Mouse (Mus musculus) neural tube, embryonic 12.5 days (tissue): ENCODE measurements around the gene Lce3a. TPM values are rescaled to one million over a fixed set of nuclear protein-coding genes. Genes with fewer than 3 reads are reported as not detected.

Source experiments
- ATAC-seq: fragments of 200-750 bp; cut with Nextera tagmentation; 2 replicates; pipeline ENCODE4 v1.8.0; 2017; ENCODE audit warnings: low read depth, mild to moderate bottlenecking, moderate TSS enrichment, moderate library complexity; ENCODE audit not compliant: low FRiP score
- H3K27ac ChIP-seq: fragments of 300-500 bp; sonication (generic); 2 replicates; pipeline ENCODE4 v1.5.1; 2016
- H3K27me3 ChIP-seq: fragments of 300-500 bp; sonication (generic); replicated peaks from 2 replicates; pipeline ENCODE4 v1.6.1; 2016; ENCODE audit warnings: mild to moderate bottlenecking
- H3K36me3 ChIP-seq: fragments of 300-500 bp; sonication (generic); 2 replicates; pipeline ENCODE4 v1.6.1; 2016; ENCODE audit warnings: mild to moderate bottlenecking
- H3K4me1 ChIP-seq: fragments of 300-500 bp; sonication (generic); 2 replicates; pipeline ENCODE4 v1.6.1; 2016
- H3K4me2 ChIP-seq: fragments of 300-500 bp; sonication (generic); replicated peaks from 2 replicates; pipeline ENCODE4 v1.6.1; 2016; ENCODE audit warnings: mild to moderate bottlenecking
- H3K4me3 ChIP-seq: fragments of 300-500 bp; sonication (generic); 2 replicates; pipeline ENCODE4 v1.5.1; 2016
- H3K9ac ChIP-seq: fragments of 300-500 bp; sonication (generic); 2 replicates; pipeline ENCODE4 v1.6.1; 2016; ENCODE audit warnings: mild to moderate bottlenecking
- H3K9me3 ChIP-seq: fragments of 300-500 bp; sonication (generic); 2 replicates; pipeline ENCODE4 v1.6.1; 2016; ENCODE audit warnings: mild to moderate bottlenecking
- WGBS: fragments of 180-500 bp; shearing (Covaris S2); methylation state at CpG from one replicate; pipeline ENCODE4 v1.1.7; 2016; 5-methylcytosine and 5-hydroxymethylcytosine counted together
- polyA plus RNA-seq: library from polyadenylated mRNA; unstranded; fragments of >200 nt; fragmentation: Nextera tagmentation; extraction: Ambion mirVana; gene quantifications from 2 replicates; pipeline ENCODE4 v1.2.1, GENCODE M21; 2016

The Lce3a gene
- not detected in 2 replicates for polyA plus RNA-seq

GRCm38 (mm10) chr3:92926130-92926529 is at the start of gene Lce3a:
Lce3a (minus strand) TSS chr3:92926230.
- 82% methylated on average over 2 of the region's 2 CpGs for WGBS
- no peak for ATAC-seq
- H3K36me3 ChIP-seq: no peaks in the 10 kb centered on the region

GRCm38 (mm10) chr3:92966761-92967160 is 40.7 kb upstream of the Lce3a start, which contains the start of gene Lce3e:
Lce3e (plus strand) TSS chr3:92967061.
- Histone ChIP-seq H3K27me3 (no peaks in the 10 kb centered on the region), H3K27ac (no peak within 1 kb of the TSS), H3K36me3 (no peaks in the 10 kb centered on the region), H3K9ac (no peak within 1 kb of the TSS), H3K4me3 (no peak within 1 kb of the TSS), H3K4me2 (no peak within 1 kb of the TSS), H3K4me1 (no peaks in the 10 kb centered on the region), H3K9me3 (no peaks in the 10 kb centered on the region)
- WGBS: 95% methylated on average over 2 of the region's 2 CpGs
- no peak for ATAC-seq

More at GRCm38 (mm10) chr3:92926130-92926529, at the start of gene Lce3a:
- H3K9ac ChIP-seq: no peak within 1 kb of the TSS
- no peak within 1 kb of the TSS for H3K4me3 ChIP-seq
- H3K9me3 ChIP-seq: no peaks in the 10 kb centered on the region
- no peak within 1 kb of the TSS for H3K27ac ChIP-seq
- no peaks in the 10 kb centered on the region for H3K27me3 ChIP-seq
- H3K4me2 ChIP-seq: no peak within 1 kb of the TSS
- H3K4me1 ChIP-seq: no peaks in the 10 kb centered on the region

GRCm38 (mm10) chr3:92957090-92957489 is 31.1 kb upstream of the Lce3a start, which contains the start of gene Lce3d:
Lce3d (plus strand) TSS chr3:92957390.
- Histone ChIP-seq H3K4me2 (no peak within 1 kb of the TSS), H3K4me3 (no peak within 1 kb of the TSS), H3K27me3 (no peaks in the 10 kb centered on the region), H3K4me1 (no peaks in the 10 kb centered on the region), H3K27ac (no peak within 1 kb of the TSS), H3K9ac (no peak within 1 kb of the TSS), H3K36me3 (no peaks in the 10 kb centered on the region), H3K9me3 (no peaks in the 10 kb centered on the region)
- 92% methylated on average over 1 of the region's 1 CpGs for WGBS
- no peak for ATAC-seq

GRCm38 (mm10) chr3:92944186-92944585 is 18.2 kb upstream of the Lce3a start, which contains the start of gene Lce3c:
Lce3c (plus strand) TSS chr3:92944486.
- no peaks in the 10 kb centered on the region for H3K9me3 ChIP-seq
- no peak within 1 kb of the TSS for H3K27ac ChIP-seq
- H3K4me2 ChIP-seq: no peak within 1 kb of the TSS
- no peak within 1 kb of the TSS for H3K9ac ChIP-seq
- H3K4me1 ChIP-seq: no peaks in the 10 kb centered on the region
- ATAC-seq: no peak
- 86% methylated on average over 1 of the region's 1 CpGs for WGBS
- H3K27me3 ChIP-seq: no peaks in the 10 kb centered on the region
- H3K4me3 ChIP-seq: no peak within 1 kb of the TSS
- H3K36me3 ChIP-seq: no peaks in the 10 kb centered on the region

GRCm38 (mm10) chr3:92932679-92933078 is 6.6 kb upstream of the Lce3a start, which contains the start of gene Lce3b:
Lce3b (plus strand) TSS chr3:92932979.
- no peak within 1 kb of the TSS for H3K4me3 ChIP-seq
- H3K4me1 ChIP-seq: no peaks in the 10 kb centered on the region
- H3K27ac ChIP-seq: no peak within 1 kb of the TSS
- H3K9ac ChIP-seq: no peak within 1 kb of the TSS
- H3K27me3 ChIP-seq: no peaks in the 10 kb centered on the region
- 71% methylated on average over 2 of the region's 2 CpGs for WGBS
- H3K9me3 ChIP-seq: no peaks in the 10 kb centered on the region
- no peak for ATAC-seq
- no peak within 1 kb of the TSS for H3K4me2 ChIP-seq
- no peaks in the 10 kb centered on the region for H3K36me3 ChIP-seq

GRCm38 (mm10) chr3:92920364-92920763 is 5.7 kb downstream of the Lce3a start:
- no peak for ATAC-seq
- 63% methylated on average over 4 of the region's 4 CpGs for WGBS
- H3K4me2 ChIP-seq: no peak overlapping the region
- H3K27ac ChIP-seq: no peak overlapping the region
- no peaks in the 10 kb centered on the region for H3K9me3 ChIP-seq
- no peak overlapping the region for H3K4me3 ChIP-seq
- no peaks in the 10 kb centered on the region for H3K27me3 ChIP-seq
- no peaks in the 10 kb centered on the region for H3K36me3 ChIP-seq
- H3K9ac ChIP-seq: no peak overlapping the region
- no peaks in the 10 kb centered on the region for H3K4me1 ChIP-seq

- no peaks in the 10 kb centered on the region for H3K36me3 ChIP-seq
- no peak overlapping the region for H3K9ac ChIP-seq
- no peak overlapping the region for H3K4me2 ChIP-seq
- H3K9me3 ChIP-seq: no peaks in the 10 kb centered on the region
- no peak overlapping the region for H3K4me3 ChIP-seq
- WGBS: 30% methylated on average over 4 of the region's 4 CpGs
- H3K4me1 ChIP-seq: no peaks in the 10 kb centered on the region
- ATAC-seq: peak; percentile 68; the same call in 1 of the 2 replicates
- H3K27me3 ChIP-seq: no peaks in the 10 kb centered on the region
- no peak overlapping the region for H3K27ac ChIP-seq
Measured at GRCm38 (mm10) chr3:92907571-92907970, 18.5 kb downstream of the Lce3a start.

GRCm38 (mm10) chr3:92905182-92905581 is 20.8 kb downstream of the Lce3a start:
- WGBS: 63% methylated on average over 3 of the region's 3 CpGs
- no peaks in the 10 kb centered on the region for H3K4me1 ChIP-seq

GRCm38 (mm10) chr3:92903640-92904039 is 22.4 kb downstream of the Lce3a start:
- no peaks in the 10 kb centered on the region for H3K9me3 ChIP-seq
- no peaks in the 10 kb centered on the region for H3K27me3 ChIP-seq
- ATAC-seq: 0 out of 2 replicates have a peak, but pooled peaks have one; percentile 56
- H3K27ac ChIP-seq: no peak overlapping the region
- H3K4me1 ChIP-seq: no peaks in the 10 kb centered on the region
- no peak overlapping the region for H3K9ac ChIP-seq
- H3K4me3 ChIP-seq: no peak overlapping the region
- whole genome bisulfite sequencing: 33% methylated on average over 4 of the region's 4 CpGs
- H3K36me3 ChIP-seq: no peaks in the 10 kb centered on the region
- no peak overlapping the region for H3K4me2 ChIP-seq

More at GRCm38 (mm10) chr3:92905182-92905581, 20.8 kb downstream of the Lce3a start:
- H3K36me3 ChIP-seq: no peaks in the 10 kb centered on the region
- H3K27me3 ChIP-seq: no peaks in the 10 kb centered on the region
- no peak overlapping the region for H3K4me2 ChIP-seq
- no peak overlapping the region for H3K27ac ChIP-seq
- no peaks in the 10 kb centered on the region for H3K9me3 ChIP-seq
- no peak overlapping the region for H3K9ac ChIP-seq
- no peak overlapping the region for H3K4me3 ChIP-seq
- ATAC-seq: no peak

GRCm38 (mm10) chr3:92902992-92903391 is 23.0 kb downstream of the Lce3a start:
- H3K27ac ChIP-seq: no peak overlapping the region
- no peaks in the 10 kb centered on the region for H3K4me1 ChIP-seq
- WGBS: 30% methylated on average over 3 of the region's 3 CpGs

GRCm38 (mm10) chr3:92894489-92894888 is 31.5 kb downstream of the Lce3a start:
- H3K9me3 ChIP-seq: no peaks in the 10 kb centered on the region
- no peaks in the 10 kb centered on the region for H3K27me3 ChIP-seq
- no peak overlapping the region for H3K4me2 ChIP-seq
- no peaks in the 10 kb centered on the region for H3K4me1 ChIP-seq
- H3K27ac ChIP-seq: no peak overlapping the region
- H3K4me3 ChIP-seq: no peak overlapping the region
- WGBS: 52% methylated on average over 1 of the region's 1 CpGs
- H3K36me3 ChIP-seq: no peaks in the 10 kb centered on the region
- no peak overlapping the region for H3K9ac ChIP-seq
- no peak for ATAC-seq

More at GRCm38 (mm10) chr3:92902992-92903391, 23.0 kb downstream of the Lce3a start:
- no peak overlapping the region for H3K4me3 ChIP-seq
- no peaks in the 10 kb centered on the region for H3K27me3 ChIP-seq
- no peaks in the 10 kb centered on the region for H3K9me3 ChIP-seq
- no peak overlapping the region for H3K4me2 ChIP-seq
- ATAC-seq: no peak
- no peak overlapping the region for H3K9ac ChIP-seq
- no peaks in the 10 kb centered on the region for H3K36me3 ChIP-seq

- whole genome bisulfite sequencing: 76% methylated on average over 3 of the region's 3 CpGs
- no peaks in the 10 kb centered on the region for H3K36me3 ChIP-seq
- no peak for ATAC-seq
- H3K4me2 ChIP-seq: no peak overlapping the region
- H3K27me3 ChIP-seq: no peaks in the 10 kb centered on the region
- H3K9me3 ChIP-seq: no peaks in the 10 kb centered on the region
- H3K9ac ChIP-seq: no peak overlapping the region
- no peak overlapping the region for H3K4me3 ChIP-seq
- no peaks in the 10 kb centered on the region for H3K4me1 ChIP-seq
- no peak overlapping the region for H3K27ac ChIP-seq
Measured at GRCm38 (mm10) chr3:92894063-92894462, 32.0 kb downstream of the Lce3a start.
